Mouse (Mus musculus) megakaryocyte-erythroid progenitor cell, adult 5 weeks (primary cell): ENCODE measurements around the gene Olfr1162. TPM values are rescaled to one million over a fixed set of nuclear protein-coding genes. Genes with fewer than 3 reads are reported as not detected.

Source experiments
- polyA plus RNA-seq: library from polyadenylated mRNA; stranded (reverse); fragments of >175 nt; gene quantifications from 2 replicates; pipeline ENCODE4 v1.2.3, GENCODE M21; 2012

Gene Olfr1162
- polyA plus RNA-seq, result not detected in 2 replicates

GRCm38 (mm10) chr2:88051029-88051428 is at the start of gene Olfr1162:
TSS of gene Olfr1162 (minus strand) at chr2:88051129.

DNA sequence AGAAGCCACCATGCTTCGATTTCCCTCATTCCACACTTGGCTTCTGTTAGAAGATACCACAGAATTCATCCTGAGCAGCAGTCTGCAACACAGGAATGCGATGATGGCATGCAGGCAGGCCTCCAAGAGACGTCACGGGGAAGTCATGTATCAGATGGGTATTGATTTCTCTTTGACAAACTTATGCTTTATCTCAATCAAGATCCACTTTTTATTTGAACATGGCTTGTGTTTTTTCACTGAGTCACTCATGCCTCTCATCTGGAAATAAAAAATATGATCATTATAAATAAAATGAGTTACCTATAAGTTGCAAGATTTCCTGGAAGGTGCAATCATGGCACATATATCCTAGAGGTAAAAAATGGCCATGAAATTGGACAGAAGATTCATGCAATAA is 42.9 kb upstream of the Olfr1162 start, which contains the start of gene Olfr1164:
Gene Olfr1164 (minus strand): TSS at position 101 of the 400 bp plus-strand sequence.

DNA sequence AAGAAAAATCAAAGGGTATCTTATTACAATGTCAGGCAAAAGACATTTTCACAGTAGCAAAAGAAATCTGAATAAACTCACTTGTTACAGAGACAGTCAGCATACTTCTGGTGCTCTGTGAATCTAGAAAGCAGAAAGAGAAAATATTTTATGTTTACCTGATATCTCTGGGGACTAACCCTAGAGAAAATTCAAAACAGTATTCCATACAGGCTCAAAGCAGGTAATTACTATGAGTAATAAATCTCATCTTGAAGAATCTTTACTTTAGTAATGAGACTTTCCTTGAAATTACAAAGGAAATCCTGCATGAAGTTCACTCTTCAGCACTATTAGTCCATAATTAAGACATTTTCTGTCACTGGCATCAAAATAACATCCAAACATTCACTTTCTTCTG is 20.8 kb upstream of the Olfr1162 start, which contains the start of gene Olfr1163:
Gene Olfr1163 (minus strand): TSS at position 101 of the 400 bp plus-strand sequence.

GRCm38 (mm10) chr2:88037599-88037998 is 13.3 kb downstream of the Olfr1162 start, which contains the start of gene Olfr73:
TSS of gene Olfr73 (minus strand) at chr2:88037699.

DNA sequence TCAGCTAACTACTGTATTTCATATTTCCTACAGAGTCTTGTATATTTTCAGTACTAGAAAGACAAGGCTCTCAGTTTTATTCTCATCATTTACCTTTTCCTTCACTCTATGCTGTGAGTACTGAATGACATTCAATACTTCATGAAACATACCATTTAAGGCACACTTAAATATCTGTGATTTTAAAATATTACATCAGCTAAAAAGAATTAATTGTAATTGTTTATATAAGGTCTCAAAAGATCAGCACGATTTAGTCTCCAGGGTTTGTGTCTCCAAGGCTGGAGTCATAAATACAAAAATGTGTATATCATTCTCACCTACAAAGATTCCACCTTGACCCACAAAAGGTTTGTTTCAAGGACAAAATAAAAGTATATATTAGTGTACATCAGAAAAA is 28.5 kb downstream of the Olfr1162 start, which contains the start of gene Olfr1161:
Gene Olfr1161 (plus strand): TSS at position 301 of the 400 bp plus-strand sequence.

DNA sequence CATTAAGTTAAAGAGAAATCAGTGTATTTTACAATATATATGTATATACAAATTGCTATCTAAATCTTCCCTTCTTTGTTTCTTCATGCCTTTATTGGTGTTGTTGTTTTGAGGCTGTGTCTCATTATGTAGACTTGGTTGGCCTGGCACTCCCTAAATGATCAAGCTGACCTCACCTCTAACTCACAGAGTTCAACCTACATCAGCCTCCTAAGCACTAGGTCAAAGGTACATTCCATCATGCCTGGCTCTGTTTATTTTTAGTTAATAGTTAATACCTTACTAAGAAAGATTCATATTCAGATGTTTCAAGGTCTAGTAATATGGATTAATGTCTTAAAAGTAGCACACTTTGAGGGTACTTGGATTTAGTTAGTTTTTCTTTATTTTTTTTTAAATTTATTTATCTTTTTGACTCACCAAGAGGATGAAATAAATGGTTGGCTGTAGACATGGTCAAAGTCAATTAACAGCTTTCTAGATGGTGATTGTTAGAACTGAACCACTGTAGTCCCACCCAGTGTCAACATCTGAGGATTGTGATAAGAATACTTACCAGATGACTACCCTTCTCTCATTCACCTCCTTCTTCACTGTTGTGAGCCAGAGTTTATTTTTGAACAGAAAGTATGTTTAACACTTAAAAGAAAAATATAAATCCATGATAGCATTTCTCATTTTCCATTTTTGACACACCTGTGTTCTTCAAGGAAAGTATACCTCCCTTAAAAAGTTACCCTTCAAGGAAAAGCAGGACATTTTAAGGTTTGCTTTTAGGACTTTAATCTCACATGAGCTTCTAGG is 43.2 kb downstream of the Olfr1162 start, which contains the start of gene Olfr1160:
Gene Olfr1160 (minus strand): TSS at position 754 of the 804 bp plus-strand sequence.

Other genes with a start within 250 kb of the Olfr1162 start
- gene Olfr1145, start 241.3 kb downstream of the Olfr1162 start, polyA plus RNA-seq, result not detected in 2 replicates
- not detected in 2 replicates for gene Olfr1148, start 220.6 kb downstream of the Olfr1162 start, polyA plus RNA-seq
- gene Olfr1150-ps1, start 207.1 kb downstream of the Olfr1162 start, polyA plus RNA-seq, result not detected in 2 replicates
- not detected in 2 replicates for gene Olfr1151, start 195.3 kb downstream of the Olfr1162 start, polyA plus RNA-seq
- gene Olfr1152, start 184.6 kb downstream of the Olfr1162 start, polyA plus RNA-seq, result 0.01 TPM in 1 of 2 replicates, not detected in the other
- not detected in 2 replicates for gene Olfr1153, start 156.2 kb downstream of the Olfr1162 start, polyA plus RNA-seq
- not detected in 2 replicates for gene Olfr1154, start 146.0 kb downstream of the Olfr1162 start, polyA plus RNA-seq
- not detected in 2 replicates for gene Olfr1155, start 106.0 kb downstream of the Olfr1162 start, polyA plus RNA-seq
- gene Olfr1156, start 98.0 kb downstream of the Olfr1162 start, polyA plus RNA-seq, result not detected in 2 replicates
- not detected in 2 replicates for gene Olfr1157, start 82.8 kb downstream of the Olfr1162 start, polyA plus RNA-seq
- gene Olfr74, start 76.5 kb downstream of the Olfr1162 start, polyA plus RNA-seq, result not detected in 2 replicates
- gene Olfr1158, start 61.0 kb downstream of the Olfr1162 start, polyA plus RNA-seq, result not detected in 2 replicates
- gene Olfr1160, start 42.9 kb downstream of the Olfr1162 start, polyA plus RNA-seq, result not detected in 2 replicates
- gene Olfr1161, start 28.4 kb downstream of the Olfr1162 start, polyA plus RNA-seq, result not detected in 2 replicates
- gene Olfr73, start 13.4 kb downstream of the Olfr1162 start, polyA plus RNA-seq, result not detected in 2 replicates
- not detected in 2 replicates for gene Olfr1163, start 20.7 kb upstream of the Olfr1162 start, polyA plus RNA-seq
- not detected in 2 replicates for gene Olfr1164, start 42.8 kb upstream of the Olfr1162 start, polyA plus RNA-seq
- not detected in 2 replicates for gene Olfr1166, start 77.1 kb upstream of the Olfr1162 start, polyA plus RNA-seq
- not detected in 2 replicates for gene Olfr1167, start 104.1 kb upstream of the Olfr1162 start, polyA plus RNA-seq
- gene Olfr1168, start 130.8 kb upstream of the Olfr1162 start, polyA plus RNA-seq, result not detected in 2 replicates
- not detected in 2 replicates for gene Olfr1170, start 177.2 kb upstream of the Olfr1162 start, polyA plus RNA-seq
- not detected in 2 replicates for gene Olfr1173, start 228.7 kb upstream of the Olfr1162 start, polyA plus RNA-seq